Mouse (Mus musculus) stomach, embryonic 16.5 days (tissue): ENCODE measurements around the gene Map3k13. TPM values are rescaled to one million over a fixed set of nuclear protein-coding genes. Genes with fewer than 3 reads are reported as not detected.
"Not testable (repeated sequence)": the region's sequence is repeated elsewhere in the genome, so short reads cannot be mapped to it uniquely, and the experiment has no call there.

Experiments
- ATAC-seq: fragments of 200-750 bp; cut with Nextera tagmentation; 2 replicates; pipeline ENCODE4 v1.8.0; 2017; ENCODE audit warnings: moderate number of reproducible peaks, moderate TSS enrichment; ENCODE audit not compliant: insufficient read depth, low FRiP score
- H3K27ac ChIP-seq: fragments of 300-500 bp; sonication (generic); 2 replicates; pipeline ENCODE4 v1.5.1; 2014; ENCODE audit warnings: low read length
- H3K27me3 ChIP-seq: fragments of 300-500 bp; sonication (generic); 2 replicates; pipeline ENCODE4 v1.6.1; 2014; ENCODE audit warnings: low read length, control low read depth, mixed read lengths; ENCODE audit not compliant: control insufficient read depth, insufficient read depth
- H3K36me3 ChIP-seq: fragments of 300-500 bp; sonication (generic); 2 replicates; pipeline ENCODE4 v1.6.1; 2014; ENCODE audit warnings: low read length; ENCODE audit not compliant: control insufficient read depth, insufficient read depth
- H3K4me1 ChIP-seq: fragments of 300-500 bp; sonication (generic); 2 replicates; pipeline ENCODE4 v1.6.1; 2014; ENCODE audit warnings: low read length, control low read depth, mixed read lengths; ENCODE audit not compliant: control insufficient read depth, insufficient read depth
- H3K4me2 ChIP-seq: fragments of 300-500 bp; sonication (generic); 2 replicates; pipeline ENCODE4 v1.6.1; 2014; ENCODE audit warnings: low read depth, low read length, mixed read lengths
- H3K4me3 ChIP-seq: fragments of 300-500 bp; sonication (generic); replicated peaks from 2 replicates; pipeline ENCODE4 v1.5.1; 2014; ENCODE audit warnings: mild to moderate bottlenecking, low read length
- H3K9ac ChIP-seq: fragments of 300-500 bp; sonication (generic); 2 replicates; pipeline ENCODE4 v1.6.1; 2014; ENCODE audit warnings: low read length
- H3K9me3 ChIP-seq: fragments of 300-500 bp; sonication (generic); replicated peaks from 2 replicates; pipeline ENCODE4 v1.6.1; 2016; ENCODE audit warnings: low read length, control low read depth; ENCODE audit not compliant: control insufficient read depth
- WGBS: fragments of 180-500 bp; shearing (Covaris S2); extraction: QIAGEN DNeasy Blood & Tissue Kit; methylation state at CpG from one replicate; pipeline ENCODE4 v1.1.7; 2014; 5-methylcytosine and 5-hydroxymethylcytosine counted together
- polyA plus RNA-seq: library from polyadenylated mRNA; unstranded; fragments of >200 nt; fragmentation: Nextera tagmentation; extraction: Ambion mirVana; gene quantifications from 2 replicates; pipeline ENCODE4 v1.2.1, GENCODE M21; 2015

The Map3k13 gene
- polyA plus RNA-seq, 1 experiment from 2014 or later: 1.2 TPM

- ATAC-seq: no peak
- Histone ChIP-seq H3K36me3 (no peaks in the 10 kb centered on the region), H3K9ac (no peak overlapping the region), H3K27ac (no peak overlapping the region), H3K9me3 (no peaks in the 10 kb centered on the region), H3K4me2 (no peak overlapping the region), H3K4me1 (0 out of 2 replicates have a peak, but pooled peaks cover 3% of the 10 kb centered on the region), H3K4me3 (no peak overlapping the region), H3K27me3 (no peaks in the 10 kb centered on the region)
- 40% methylated on average over 2 of the region's 2 CpGs for WGBS
These were observed 11.3 kb upstream of the Map3k13 start for GRCm38 (mm10) chr16:21782807-21783206.

- Histone ChIP-seq H3K4me1 (0 out of 2 replicates have a peak, but pooled peaks cover 3% of the 10 kb centered on the region), H3K36me3 (no peaks in the 10 kb centered on the region), H3K27me3 (no peaks in the 10 kb centered on the region), H3K4me3 (no peak overlapping the region), H3K4me2 (no peak overlapping the region), H3K9me3 (no peaks in the 10 kb centered on the region), H3K9ac (no peak overlapping the region), H3K27ac (no peak overlapping the region)
- no peak for ATAC-seq
- 74% methylated on average over 4 of the region's 4 CpGs for WGBS
These were observed 9.1 kb upstream of the Map3k13 start for GRCm38 (mm10) chr16:21785000-21785399.

GRCm38 (mm10) chr16:21786317-21786716 lies 7.8 kb upstream of the Map3k13 start:
- no peak for ATAC-seq
- 88% methylated on average over 8 of the region's 8 CpGs for WGBS
- Histone ChIP-seq H3K4me2 (no peak overlapping the region), H3K27me3 (no peaks in the 10 kb centered on the region), H3K9ac (no peak overlapping the region), H3K4me1 (0 out of 2 replicates have a peak, but pooled peaks cover 3% of the 10 kb centered on the region), H3K36me3 (no peaks in the 10 kb centered on the region), H3K4me3 (no peak overlapping the region), H3K27ac (no peak overlapping the region), H3K9me3 (no peaks in the 10 kb centered on the region)

- 0 out of 2 replicates have a peak, but pooled peaks cover 3% of the 10 kb centered on the region for H3K4me1 ChIP-seq
- H3K27me3 ChIP-seq: no peaks in the 10 kb centered on the region
- H3K4me3 ChIP-seq: peak within 1 kb of the TSS; percentile 54
- WGBS: 5% methylated on average over 28 of the region's 28 CpGs
- ATAC-seq: peak; percentile 94
- no peak within 1 kb of the TSS for H3K27ac ChIP-seq
- peak within 1 kb of the TSS; percentile 71 for H3K4me2 ChIP-seq
- H3K36me3 ChIP-seq: no peaks in the 10 kb centered on the region
- H3K9ac ChIP-seq: peak within 1 kb of the TSS; percentile 72
- no peaks in the 10 kb centered on the region for H3K9me3 ChIP-seq
These were observed 6.4 kb upstream of the Map3k13 start, which contains the start of gene Ehhadh for GRCm38 (mm10) chr16:21787516-21788353. Gene Ehhadh, minus strand, starts transcription at chr16:21787807.

GRCm38 (mm10) chr16:21788581-21788980 lies 5.6 kb upstream of the Map3k13 start:
- no peak overlapping the region for H3K27ac ChIP-seq
- H3K4me2 ChIP-seq: no peak overlapping the region
- WGBS: 49% methylated on average over 3 of the region's 3 CpGs
- H3K36me3 ChIP-seq: no peaks in the 10 kb centered on the region
- ATAC-seq: no peak
- H3K9me3 ChIP-seq: no peaks in the 10 kb centered on the region
- no peaks in the 10 kb centered on the region for H3K27me3 ChIP-seq
- no peak overlapping the region for H3K9ac ChIP-seq
- H3K4me3 ChIP-seq: no peak overlapping the region
- H3K4me1 ChIP-seq: 0 out of 2 replicates have a peak, but pooled peaks cover 3% of the 10 kb centered on the region

GRCm38 (mm10) chr16:21789180-21789579 lies 5.0 kb upstream of the Map3k13 start:
- no peaks in the 10 kb centered on the region for H3K9me3 ChIP-seq
- WGBS: 67% methylated on average over 2 of the region's 2 CpGs
- no peaks in the 10 kb centered on the region for H3K36me3 ChIP-seq
- 0 out of 2 replicates have a peak, but pooled peaks cover 3% of the 10 kb centered on the region for H3K4me1 ChIP-seq
- no peaks in the 10 kb centered on the region for H3K27me3 ChIP-seq
- H3K4me3 ChIP-seq: no peak overlapping the region
- H3K9ac ChIP-seq: no peak overlapping the region
- ATAC-seq: no peak
- H3K4me2 ChIP-seq: no peak overlapping the region
- H3K27ac ChIP-seq: no peak overlapping the region

- H3K27me3 ChIP-seq: no peaks in the 10 kb centered on the region
- H3K4me3 ChIP-seq: no peak overlapping the region
- ATAC-seq: no peak
- no peak overlapping the region for H3K27ac ChIP-seq
- no peak overlapping the region for H3K4me2 ChIP-seq
- no peaks in the 10 kb centered on the region for H3K36me3 ChIP-seq
- 17% methylated on average over 1 of the region's 1 CpGs for WGBS
- no peaks in the 10 kb centered on the region for H3K9me3 ChIP-seq
- H3K4me1 ChIP-seq: 0 out of 2 replicates have a peak, but pooled peaks cover 6% of the 10 kb centered on the region
- no peak overlapping the region for H3K9ac ChIP-seq
These were observed 3.7 kb upstream of the Map3k13 start for GRCm38 (mm10) chr16:21790469-21790868.

GRCm38 (mm10) chr16:21791779-21792178 lies 2.4 kb upstream of the Map3k13 start:
- Histone ChIP-seq H3K4me3 (no peak overlapping the region), H3K9ac (no peak overlapping the region), H3K4me1 (0 out of 2 replicates have a peak, but pooled peaks cover 6% of the 10 kb centered on the region), H3K27me3 (no peaks in the 10 kb centered on the region), H3K27ac (no peak overlapping the region), H3K9me3 (no peaks in the 10 kb centered on the region), H3K4me2 (no peak overlapping the region), H3K36me3 (no peaks in the 10 kb centered on the region)
- 55% methylated on average over 3 of the region's 3 CpGs for WGBS
- no peak for ATAC-seq

GRCm38 (mm10) chr16:21793080-21793810 lies 901 bp upstream of the Map3k13 start:
- peak overlapping the region; percentile 88 for H3K4me2 ChIP-seq
- H3K27ac ChIP-seq, H3K4me1 ChIP-seq, H3K36me3 ChIP-seq, H3K27me3 ChIP-seq, H3K9me3 ChIP-seq, ATAC-seq: not testable (repeated sequence)
- peak overlapping the region; percentile 79 for H3K9ac ChIP-seq
- peak overlapping the region; percentile 72 for H3K4me3 ChIP-seq
- WGBS: 35% methylated on average over 2 of the region's 2 CpGs
